Mouse (Mus musculus): Measurements from ENCODE around the gene Xpo1. TPM values are rescaled to one million over a fixed set of nuclear protein-coding genes. Genes with fewer than 3 reads are reported as not detected.
"Not testable (repeated sequence)": the region's sequence is repeated elsewhere in the genome, so short reads cannot be mapped to it uniquely, and the experiment has no call there.

The Xpo1 gene
- polyA plus RNA-seq, 1 experiment from 2014 or later = 105 TPM

GRCm38 (mm10) chr11:23303126-23303525 lies 47.3 kb downstream of the Xpo1 start:
- Histone ChIP-seq H3K36me3 (peaks cover 12% of the 10 kb centered on the region; the same call in 1 of the 2 replicates), H3K4me1 (0 out of 2 replicates have a peak, but pooled peaks cover 2% of the 10 kb centered on the region), H3K9me3 (no peaks in the 10 kb centered on the region), H3K4me2 (no peak overlapping the region), H3K9ac (no peak overlapping the region), H3K4me3 (no peak overlapping the region), H3K27me3 (no peaks in the 10 kb centered on the region), H3K27ac (no peak overlapping the region)
- WGBS = 78% methylated on average over 1 of the region's 1 CpGs
- no peak for ATAC-seq (ENCODE audit: insufficient number of reproducible peaks, insufficient read depth, low FRiP score, low TSS enrichment, low read depth)

- H3K9ac ChIP-seq = peak overlapping the region; percentile 95; the same call in 1 of the 2 replicates
- H3K36me3 ChIP-seq; ATAC-seq (ENCODE audit: insufficient number of reproducible peaks, insufficient read depth, low FRiP score, low TSS enrichment, low read depth); H3K27me3 ChIP-seq; H3K9me3 ChIP-seq: not testable (repeated sequence)
- WGBS = 35% methylated on average over 10 of the region's 10 CpGs
- H3K4me2 ChIP-seq = peak overlapping the region; percentile 65
- peaks cover 11% of the 10 kb centered on the region for H3K4me1 ChIP-seq
- peak overlapping the region; percentile 91 for H3K4me3 ChIP-seq
- H3K27ac ChIP-seq = peak overlapping the region; percentile 99
Measured at GRCm38 (mm10) chr11:23305101-23305672, 49.3 kb downstream of the Xpo1 start.

GRCm38 (mm10) chr11:23305673-23306608 lies 50.1 kb downstream of the Xpo1 start:
- peaks cover 11% of the 10 kb centered on the region for H3K4me1 ChIP-seq
- peak overlapping the region; percentile 65 for H3K4me2 ChIP-seq
- H3K9ac ChIP-seq = peak overlapping the region; percentile 95
- H3K9me3 ChIP-seq = no peaks in the 10 kb centered on the region
- no peaks in the 10 kb centered on the region for H3K27me3 ChIP-seq
- H3K36me3 ChIP-seq = no peaks in the 10 kb centered on the region
- peak overlapping the region; percentile 91 for H3K4me3 ChIP-seq
- ATAC-seq (ENCODE audit: insufficient number of reproducible peaks, insufficient read depth, low FRiP score, low TSS enrichment, low read depth) = peak; percentile 97
- under 1% methylated on average over 92 of the region's 98 CpGs for WGBS
- H3K27ac ChIP-seq = peak overlapping the region; percentile 99

- Histone ChIP-seq H3K4me2 (peak within 1 kb of the TSS; percentile 65), H3K9ac (peak within 1 kb of the TSS; percentile 95), H3K27ac (peak within 1 kb of the TSS; percentile 99), H3K4me3 (peak within 1 kb of the TSS; percentile 91), H3K9me3 (no peaks in the 10 kb centered on the region), H3K27me3 (no peaks in the 10 kb centered on the region), H3K4me1 (peaks cover 11% of the 10 kb centered on the region), H3K36me3 (no peaks in the 10 kb centered on the region)
- ATAC-seq (ENCODE audit: insufficient number of reproducible peaks, insufficient read depth, low FRiP score, low TSS enrichment, low read depth) = peak; percentile 62
- under 1% methylated on average over 45 of the region's 80 CpGs for WGBS
Measured at GRCm38 (mm10) chr11:23306764-23307565, 51.1 kb downstream of the Xpo1 start, which contains the start of gene Usp34. TSS of gene Usp34 (plus strand) at chr11:23306895.

- Histone ChIP-seq H3K4me3 (peak overlapping the region; percentile 91), H3K9ac (peak overlapping the region; percentile 95), H3K27ac (peak overlapping the region; percentile 99; the same call in 1 of the 2 replicates), H3K36me3 (peaks cover 3% of the 10 kb centered on the region; the same call in 1 of the 2 replicates), H3K9me3 (no peaks in the 10 kb centered on the region), H3K4me2 (peak overlapping the region; percentile 64), H3K4me1 (peaks cover 11% of the 10 kb centered on the region), H3K27me3 (no peaks in the 10 kb centered on the region)
- ATAC-seq (ENCODE audit: insufficient number of reproducible peaks, insufficient read depth, low FRiP score, low TSS enrichment, low read depth) = no peak
- 1% methylated on average over 6 of the region's 6 CpGs for WGBS
Measured at GRCm38 (mm10) chr11:23307566-23307920, 51.7 kb downstream of the Xpo1 start.

GRCm38 (mm10) chr11:23313496-23313895 lies 57.7 kb downstream of the Xpo1 start:
- Histone ChIP-seq H3K27me3 (no peaks in the 10 kb centered on the region), H3K9me3 (no peaks in the 10 kb centered on the region), H3K4me3 (no peak overlapping the region), H3K36me3 (peaks cover 8% of the 10 kb centered on the region; the same call in 1 of the 2 replicates), H3K4me1 (peaks cover 5% of the 10 kb centered on the region), H3K4me2 (no peak overlapping the region), H3K27ac (no peak overlapping the region), H3K9ac (no peak overlapping the region)
- ATAC-seq (ENCODE audit: insufficient number of reproducible peaks, insufficient read depth, low FRiP score, low TSS enrichment, low read depth) = no peak
- 91% methylated on average over 1 of the region's 1 CpGs for WGBS

- Histone ChIP-seq H3K4me2 (no peak overlapping the region), H3K27ac (no peak overlapping the region), H3K36me3 (peaks cover 11% of the 10 kb centered on the region), H3K27me3 (no peaks in the 10 kb centered on the region), H3K9me3 (no peaks in the 10 kb centered on the region), H3K4me3 (no peak overlapping the region), H3K4me1 (no peaks in the 10 kb centered on the region), H3K9ac (no peak overlapping the region)
- ATAC-seq (ENCODE audit: insufficient number of reproducible peaks, insufficient read depth, low FRiP score, low TSS enrichment, low read depth) = no peak
- WGBS = 90% methylated on average over 2 of the region's 2 CpGs
Measured at GRCm38 (mm10) chr11:23329413-23329812, 73.6 kb downstream of the Xpo1 start.

- no peak overlapping the region for H3K27ac ChIP-seq
- no peaks in the 10 kb centered on the region for H3K27me3 ChIP-seq
- no peak overlapping the region for H3K9ac ChIP-seq
- no peak overlapping the region for H3K4me2 ChIP-seq
- peaks cover 13% of the 10 kb centered on the region for H3K36me3 ChIP-seq
- no peaks in the 10 kb centered on the region for H3K9me3 ChIP-seq
- H3K4me3 ChIP-seq = no peak overlapping the region
- H3K4me1 ChIP-seq = no peaks in the 10 kb centered on the region
- no peak for ATAC-seq (ENCODE audit: insufficient number of reproducible peaks, insufficient read depth, low FRiP score, low TSS enrichment, low read depth)
- WGBS = 41% methylated on average over 3 of the region's 3 CpGs
Measured at GRCm38 (mm10) chr11:23332136-23332535, 76.3 kb downstream of the Xpo1 start.

- no peak for ATAC-seq (ENCODE audit: insufficient number of reproducible peaks, insufficient read depth, low FRiP score, low TSS enrichment, low read depth)
- Histone ChIP-seq H3K27ac (no peak overlapping the region), H3K4me1 (no peaks in the 10 kb centered on the region), H3K9me3 (no peaks in the 10 kb centered on the region), H3K4me2 (no peak overlapping the region), H3K27me3 (no peaks in the 10 kb centered on the region), H3K36me3 (peaks cover 25% of the 10 kb centered on the region), H3K9ac (no peak overlapping the region), H3K4me3 (no peak overlapping the region)
- 60% methylated on average over 1 of the region's 1 CpGs for WGBS
Measured at GRCm38 (mm10) chr11:23335160-23335559, 79.3 kb downstream of the Xpo1 start.
